Mouse (Mus musculus) G1E (cell line): ENCODE measurements around the gene Relt.

Experiments
- CTCF ChIP-seq: IDR thresholded peaks from 2 replicates; pipeline ENCODE4 v1.5.1; 2012; ENCODE audit warnings: low read depth, low read length, inconsistent platforms, mixed read lengths
- GATA1 ChIP-seq: IDR thresholded peaks from 2 replicates; pipeline ENCODE4 v1.6.1; 2012; ENCODE audit warnings: borderline replicate concordance, low read length, inconsistent platforms, mixed read lengths
- TAL1 ChIP-seq: conservative IDR thresholded peaks from 2 replicates; pipeline ENCODE4 v1.6.1; 2012; ENCODE audit warnings: low read depth, low read length, inconsistent platforms, mixed read lengths

GRCm38 (mm10) chr7:100854137-100854814 is 9.0 kb downstream of the Relt start:
- TF ChIP-seq CTCF: no peak
- TF ChIP-seq GATA1: no peak
- no peak for TF ChIP-seq TAL1
